Mouse (Mus musculus): ENCODE measurements at regions not wholly inside any gene's neighbourhood (a gene's known extent, or its start where the extent isn't known, plus 50 kb on each side); places are given as distances from the start of the nearest gene placed in this dataset.

- TF ChIP-seq POLR2A (IDR thresholded peaks at IDR 0.05; ENCODE audit: extremely low read depth, insufficient read depth, low read length) (no peak), CTCF (IDR thresholded peaks at IDR 0.05; ENCODE audit: low read depth, low read length) (no peak)
- Histone ChIP-seq H3K4me3 (ENCODE audit: insufficient read depth, low read depth, low read length) (no peak overlapping the region), H3K36me3 (ENCODE audit: control insufficient read depth, insufficient read depth, low read length) (no peaks in the 10 kb centered on the region), H3K27me3 (ENCODE audit: control insufficient read depth, insufficient read depth, low read length) (no peaks in the 10 kb centered on the region), H3K27ac (replicated peaks; ENCODE audit: insufficient read depth, low read depth, low read length) (no peak overlapping the region), H3K9ac (ENCODE audit: low read depth, low read length) (no peak overlapping the region), H3K4me1 (ENCODE audit: control insufficient read depth, insufficient read depth, low read length) (no peaks in the 10 kb centered on the region), H3K79me2 (ENCODE audit: control insufficient read depth, insufficient read depth, low read length) (no peaks in the 10 kb centered on the region)
- DNase-seq (ENCODE audit: extremely low read depth, low read depth, low spot score) = no peak
- WGBS = 73% methylated on average over 4 of the region's 4 CpGs
These were observed 77.3 kb upstream of the Hs3st1 start for GRCm38 (mm10) chr5:39832565-39832964.

GRCm38 (mm10) chr5:39824680-39825079 lies 69.4 kb upstream of the Hs3st1 start:
- Histone ChIP-seq H3K4me1 (ENCODE audit: control insufficient read depth, insufficient read depth, low read length) (no peaks in the 10 kb centered on the region), H3K36me3 (ENCODE audit: control insufficient read depth, insufficient read depth, low read length) (no peaks in the 10 kb centered on the region), H3K27me3 (ENCODE audit: control insufficient read depth, insufficient read depth, low read length) (no peaks in the 10 kb centered on the region), H3K4me3 (ENCODE audit: insufficient read depth, low read depth, low read length) (no peak overlapping the region), H3K79me2 (ENCODE audit: control insufficient read depth, insufficient read depth, low read length) (no peaks in the 10 kb centered on the region), H3K9ac (ENCODE audit: low read depth, low read length) (no peak overlapping the region), H3K27ac (replicated peaks; ENCODE audit: insufficient read depth, low read depth, low read length) (no peak overlapping the region)
- DNase-seq (ENCODE audit: extremely low read depth, low read depth, low spot score) = no peak
- WGBS = 70% methylated on average over 2 of the region's 2 CpGs
- no peak for TF ChIP-seq CTCF (IDR thresholded peaks at IDR 0.05; ENCODE audit: low read depth, low read length)
- TF ChIP-seq POLR2A (IDR thresholded peaks at IDR 0.05; ENCODE audit: extremely low read depth, insufficient read depth, low read length) = no peak

GRCm38 (mm10) chr5:39806643-39807042 lies 51.4 kb upstream of the Hs3st1 start:
- WGBS = 73% methylated on average over 4 of the region's 4 CpGs
- no peaks in the 10 kb centered on the region for H3K79me2 ChIP-seq (ENCODE audit: control insufficient read depth, insufficient read depth, low read length)
- no peaks in the 10 kb centered on the region for H3K36me3 ChIP-seq (ENCODE audit: control insufficient read depth, insufficient read depth, low read length)
- H3K9ac ChIP-seq (ENCODE audit: low read depth, low read length) = no peak overlapping the region
- TF ChIP-seq CTCF (IDR thresholded peaks at IDR 0.05; ENCODE audit: low read depth, low read length) (no peak), POLR2A (IDR thresholded peaks at IDR 0.05; ENCODE audit: extremely low read depth, insufficient read depth, low read length) (no peak)
- no peak for DNase-seq (ENCODE audit: extremely low read depth, low read depth, low spot score)
- no peaks in the 10 kb centered on the region for H3K27me3 ChIP-seq (ENCODE audit: control insufficient read depth, insufficient read depth, low read length)
- no peaks in the 10 kb centered on the region for H3K4me1 ChIP-seq (ENCODE audit: control insufficient read depth, insufficient read depth, low read length)
- H3K27ac ChIP-seq (replicated peaks; ENCODE audit: insufficient read depth, low read depth, low read length) = no peak overlapping the region
- no peak overlapping the region for H3K4me3 ChIP-seq (ENCODE audit: insufficient read depth, low read depth, low read length)

Measured in liver, adult 2 months (tissue).